Mouse (Mus musculus): ENCODE data around the gene Wdr5.

GRCm38 (mm10) chr2:27561829-27562228 is 46.9 kb downstream of the Wdr5 start:
- no peak for TF ChIP-seq CTCF (IDR thresholded peaks at IDR 0.05; ENCODE audit: extremely low read depth, insufficient read length, insufficient replicate concordance, low read depth, low read length)
- TF ChIP-seq POLR2A (IDR thresholded peaks at IDR 0.05; ENCODE audit: low read depth, low read length), result no peak
